Mouse (Mus musculus) thymus, adult 2 months (tissue): ENCODE data around the gene Hsh2d.

Experiments
- CTCF ChIP-seq: fragments of 200-500 bp; IDR thresholded peaks from 2 replicates; pipeline ENCODE4 v1.5.1; 2012; ENCODE audit warnings: mild to moderate bottlenecking, control low read depth, low read length, moderate library complexity, borderline replicate concordance; ENCODE audit not compliant: control insufficient read depth, poor library complexity, insufficient read depth; ENCODE audit errors: extremely low read depth
- POLR2A ChIP-seq: fragments of 200-500 bp; IDR thresholded peaks from 2 replicates; pipeline ENCODE4 v1.6.1; 2012; ENCODE audit warnings: mild to moderate bottlenecking, low read length, control low read depth, moderate library complexity; ENCODE audit not compliant: control insufficient read depth, poor library complexity, insufficient read depth; ENCODE audit errors: extremely low read depth

GRCm38 (mm10) chr8:72239499-72240402 lies 50.3 kb downstream of the Hsh2d start, which contains the start of gene Ap1m1:
- peak; percentile 59 for TF ChIP-seq POLR2A
- peak; percentile 62; the same call in 1 of the 2 replicates for TF ChIP-seq CTCF
